Mouse (Mus musculus) lung, embryonic 16.5 days (tissue): Measurements from ENCODE around the gene Supv3l1. TPM values are rescaled to one million over a fixed set of nuclear protein-coding genes. Genes with fewer than 3 reads are reported as not detected.
"Not testable (repeated sequence)": the region's sequence is repeated elsewhere in the genome, so short reads cannot be mapped to it uniquely, and the experiment has no call there.

Experiments
- ATAC-seq: fragments of 200-750 bp; cut with Nextera tagmentation; 2 replicates; pipeline ENCODE4 v1.8.0; 2017; ENCODE audit warnings: low read depth, mild to moderate bottlenecking, moderate library complexity
- H3K27ac ChIP-seq: fragments of 300-500 bp; sonication (generic); 2 replicates; pipeline ENCODE4 v1.5.1; 2014; ENCODE audit warnings: mild to moderate bottlenecking, control low read depth, low read length
- H3K27me3 ChIP-seq: fragments of 300-500 bp; sonication (generic); 2 replicates; pipeline ENCODE4 v1.6.1; 2014; ENCODE audit warnings: low read depth, low read length, mixed read lengths; ENCODE audit not compliant: control insufficient read depth, insufficient read depth
- H3K36me3 ChIP-seq: fragments of 300-500 bp; sonication (generic); 2 replicates; pipeline ENCODE4 v1.6.1; 2014; ENCODE audit warnings: low read length; ENCODE audit not compliant: control insufficient read depth, insufficient read depth
- H3K4me1 ChIP-seq: fragments of 300-500 bp; sonication (generic); replicated peaks from 2 replicates; pipeline ENCODE4 v1.6.1; 2014; ENCODE audit warnings: low read length, mixed read lengths; ENCODE audit not compliant: control insufficient read depth, insufficient read depth
- H3K4me2 ChIP-seq: fragments of 300-500 bp; sonication (generic); 2 replicates; pipeline ENCODE4 v1.6.1; 2014; ENCODE audit warnings: low read depth, low read length, control low read depth
- H3K4me3 ChIP-seq: fragments of 300-500 bp; sonication (generic); 2 replicates; pipeline ENCODE4 v1.5.1; 2014; ENCODE audit warnings: mild to moderate bottlenecking, low read length, control low read depth
- H3K9ac ChIP-seq: fragments of 300-500 bp; sonication (generic); 2 replicates; pipeline ENCODE4 v1.6.1; 2014; ENCODE audit warnings: low read length, control low read depth
- H3K9me3 ChIP-seq: fragments of 300-500 bp; sonication (generic); 2 replicates; pipeline ENCODE4 v1.6.1; 2016; ENCODE audit warnings: low read length; ENCODE audit not compliant: control insufficient read depth
- whole genome bisulfite sequencing: fragments of 180-500 bp; shearing (Covaris S2); extraction: QIAGEN DNeasy Blood & Tissue Kit; methylation state at CpG from one replicate; pipeline ENCODE4 v1.1.7; 2014; 5-methylcytosine and 5-hydroxymethylcytosine counted together
- polyA plus RNA-seq: library from polyadenylated mRNA; unstranded; fragments of >200 nt; fragmentation: Nextera tagmentation; extraction: Ambion mirVana; gene quantifications from 2 replicates; pipeline ENCODE4 v1.2.1, GENCODE M21; 2015

Supv3l1 gene
- polyA plus RNA-seq = 22.2 and 24.2 TPM in 2 replicates

GRCm38 (mm10) chr10:62449364-62450279 lies at the start of gene Supv3l1, which contains the start of gene 4930507D05Rik:
Supv3l1 (minus strand) TSS chr10:62449738.
4930507D05Rik (plus strand) TSS chr10:62449489.
- H3K27me3 ChIP-seq = no peaks in the 10 kb centered on the region
- H3K4me3 ChIP-seq = peak within 1 kb of the TSS; percentile 98
- peak within 1 kb of the TSS; percentile 79 for H3K4me2 ChIP-seq
- peak within 1 kb of the TSS; percentile 79 for H3K27ac ChIP-seq
- ATAC-seq = peak; percentile 92
- WGBS = under 1% methylated on average over 72 of the region's 73 CpGs
- H3K4me1 ChIP-seq = peaks cover 11% of the 10 kb centered on the region
- H3K9ac ChIP-seq = peak within 1 kb of the TSS; percentile 99
- H3K36me3 ChIP-seq = peaks cover 11% of the 10 kb centered on the region
- H3K9me3 ChIP-seq = no peaks in the 10 kb centered on the region

GRCm38 (mm10) chr10:62491681-62492080 lies 42.1 kb upstream of the Supv3l1 start:
- not testable (repeated sequence) for H3K9ac ChIP-seq, H3K4me2 ChIP-seq, H3K4me1 ChIP-seq, H3K4me3 ChIP-seq, ATAC-seq, H3K27me3 ChIP-seq, H3K9me3 ChIP-seq, H3K36me3 ChIP-seq, H3K27ac ChIP-seq
- 80% methylated on average over 3 of the region's 3 CpGs for WGBS

GRCm38 (mm10) chr10:62488266-62488665 lies 38.7 kb upstream of the Supv3l1 start:
- no peak for ATAC-seq
- WGBS = 12% methylated on average over 1 of the region's 1 CpGs
- Histone ChIP-seq H3K4me2 (no peak overlapping the region), H3K27me3 (no peaks in the 10 kb centered on the region), H3K4me3 (no peak overlapping the region), H3K27ac (no peak overlapping the region), H3K4me1 (peaks cover 8% of the 10 kb centered on the region), H3K36me3 (no peaks in the 10 kb centered on the region), H3K9ac (no peak overlapping the region), H3K9me3 (no peaks in the 10 kb centered on the region)

- Histone ChIP-seq H3K27me3 (no peaks in the 10 kb centered on the region), H3K36me3 (no peaks in the 10 kb centered on the region), H3K9me3 (no peaks in the 10 kb centered on the region), H3K27ac (peak within 1 kb of the TSS; percentile 89), H3K9ac (peak within 1 kb of the TSS; percentile 92), H3K4me3 (peak within 1 kb of the TSS; percentile 91), H3K4me2 (peak within 1 kb of the TSS; percentile 86), H3K4me1 (peaks cover 8% of the 10 kb centered on the region)
- ATAC-seq = peak; percentile 96
- WGBS = under 1% methylated on average over 48 of the region's 59 CpGs
Observed at GRCm38 (mm10) chr10:62486618-62487415, 37.3 kb upstream of the Supv3l1 start, which contains the start of gene Vps26a. Vps26a (minus strand) TSS chr10:62486805.

GRCm38 (mm10) chr10:62485878-62486582 lies 36.5 kb upstream of the Supv3l1 start:
- H3K4me3 ChIP-seq = peak overlapping the region; percentile 91
- peak overlapping the region; percentile 83 for H3K27ac ChIP-seq
- peak overlapping the region; percentile 86 for H3K4me2 ChIP-seq
- peak; percentile 74 for ATAC-seq
- WGBS = under 1% methylated on average over 39 of the region's 48 CpGs
- no peaks in the 10 kb centered on the region for H3K9me3 ChIP-seq
- H3K27me3 ChIP-seq = no peaks in the 10 kb centered on the region
- H3K9ac ChIP-seq = peak overlapping the region; percentile 92
- peaks cover 8% of the 10 kb centered on the region for H3K4me1 ChIP-seq
- H3K36me3 ChIP-seq = no peaks in the 10 kb centered on the region

- H3K27me3 ChIP-seq = no peaks in the 10 kb centered on the region
- H3K9me3 ChIP-seq = no peaks in the 10 kb centered on the region
- WGBS = 69% methylated on average over 7 of the region's 7 CpGs
- no peak overlapping the region for H3K9ac ChIP-seq
- H3K4me3 ChIP-seq = no peak overlapping the region
- no peak overlapping the region for H3K27ac ChIP-seq
- peaks cover 4% of the 10 kb centered on the region; the same call in 1 of the 2 replicates for H3K4me1 ChIP-seq
- ATAC-seq = no peak
- no peak overlapping the region for H3K4me2 ChIP-seq
- H3K36me3 ChIP-seq = 0 out of 2 replicates have a peak, but pooled peaks cover 3% of the 10 kb centered on the region
Observed at GRCm38 (mm10) chr10:62481108-62481852, 31.7 kb upstream of the Supv3l1 start.

- 81% methylated on average over 2 of the region's 2 CpGs for WGBS
- no peak overlapping the region for H3K9ac ChIP-seq
- H3K27me3 ChIP-seq = no peaks in the 10 kb centered on the region
- no peak overlapping the region for H3K27ac ChIP-seq
- no peaks in the 10 kb centered on the region for H3K9me3 ChIP-seq
- H3K36me3 ChIP-seq = peaks cover 6% of the 10 kb centered on the region; the same call in 1 of the 2 replicates
- no peak overlapping the region for H3K4me3 ChIP-seq
- H3K4me2 ChIP-seq = no peak overlapping the region
- no peaks in the 10 kb centered on the region for H3K4me1 ChIP-seq
- ATAC-seq = no peak
Observed at GRCm38 (mm10) chr10:62476980-62477379, 27.4 kb upstream of the Supv3l1 start.

GRCm38 (mm10) chr10:62474944-62475343 lies 25.4 kb upstream of the Supv3l1 start:
- Histone ChIP-seq H3K27ac (no peak overlapping the region), H3K4me2 (no peak overlapping the region), H3K36me3 (peaks cover 6% of the 10 kb centered on the region; the same call in 1 of the 2 replicates), H3K27me3 (no peaks in the 10 kb centered on the region), H3K4me1 (no peaks in the 10 kb centered on the region), H3K9ac (no peak overlapping the region), H3K9me3 (no peaks in the 10 kb centered on the region), H3K4me3 (no peak overlapping the region)
- ATAC-seq = no peak
- WGBS = 90% methylated on average over 10 of the region's 10 CpGs
